Mouse (Mus musculus): Measurements from ENCODE around the gene Zc3h12a. TPM values are rescaled to one million over a fixed set of nuclear protein-coding genes. Genes with fewer than 3 reads are reported as not detected.

The Zc3h12a gene
- polyA plus RNA-seq (2017; shearing (Covaris generic)): 10 to 100 TPM; 20.4 to 21.9 TPM

GRCm38 (mm10) chr4:125127305-125128084 is at the start of gene Zc3h12a:
TSS of gene Zc3h12a (minus strand) at chr4:125127840.

GRCm38 (mm10) chr4:125084403-125085345 is 43.0 kb downstream of the Zc3h12a start, which contains the start of gene Meaf6:
TSS of gene Meaf6 (plus strand) at chr4:125085134.

Other genes with a start within 250 kb of the Zc3h12a start
- 1 to 10 TPM in 1 of 2 experiments, under 1 TPM in 1; 0.37 to 1.1 TPM for gene Epha10, start 246.9 kb downstream of the Zc3h12a start, polyA plus RNA-seq (2017; shearing (Covaris generic))
- 10 to 100 TPM; 12.9 to 13.8 TPM for gene 9930104L06Rik, start 190.8 kb downstream of the Zc3h12a start, polyA plus RNA-seq (2017; shearing (Covaris generic))
- gene Cdca8, start 188.5 kb downstream of the Zc3h12a start, polyA plus RNA-seq (2017; shearing (Covaris generic)): 10 to 100 TPM in 1 of 2 experiments, 1 to 10 TPM in 1; 7.8 to 10.1 TPM
- gene Rspo1, start 141.4 kb downstream of the Zc3h12a start, polyA plus RNA-seq (2017; shearing (Covaris generic)): not detected
- gene Gnl2, start 111.3 kb downstream of the Zc3h12a start, polyA plus RNA-seq (2017; shearing (Covaris generic)): 10 to 100 TPM; 74.4 to 85.0 TPM
- under 1 TPM in 1 of 2 experiments, not detected in 1; 0.31 TPM for gene Dnali1, start 62.1 kb downstream of the Zc3h12a start, polyA plus RNA-seq (2017; shearing (Covaris generic))
- gene Snip1, start 61.2 kb downstream of the Zc3h12a start, polyA plus RNA-seq (2017; shearing (Covaris generic)): 10 to 100 TPM; 38.5 to 40.9 TPM
- gene Meaf6, start 42.7 kb downstream of the Zc3h12a start, polyA plus RNA-seq (2017; shearing (Covaris generic)): 10 to 100 TPM; 54.4 to 63.7 TPM